Mouse (Mus musculus) intestine, embryonic 16.5 days (tissue): ENCODE results near the gene Samm50. TPM values are rescaled to one million over a fixed set of nuclear protein-coding genes. Genes with fewer than 3 reads are reported as not detected.
A peak's percentile ranks its signal among the peaks of the same experiment; 100 is the strongest.

Experiments
- ATAC-seq: fragments of 200-750 bp; cut with Nextera tagmentation; 2 replicates; pipeline ENCODE4 v1.8.0; 2017; ENCODE audit warnings: moderate TSS enrichment, moderate library complexity
- H3K27ac ChIP-seq: fragments of 300-500 bp; sonication (generic); 2 replicates; pipeline ENCODE4 v1.5.1; 2014; ENCODE audit warnings: mild to moderate bottlenecking, low read length
- H3K27me3 ChIP-seq: fragments of 300-500 bp; sonication (generic); replicated peaks from 2 replicates; pipeline ENCODE4 v1.6.1; 2014; ENCODE audit warnings: low read length, control low read depth, mixed read lengths; ENCODE audit not compliant: control insufficient read depth, insufficient read depth
- H3K36me3 ChIP-seq: fragments of 300-500 bp; sonication (generic); 2 replicates; pipeline ENCODE4 v1.6.1; 2014; ENCODE audit warnings: low read length, control low read depth; ENCODE audit not compliant: control insufficient read depth, insufficient read depth
- H3K4me1 ChIP-seq: fragments of 300-500 bp; sonication (generic); 2 replicates; pipeline ENCODE4 v1.6.1; 2014; ENCODE audit warnings: low read length, control low read depth, mixed read lengths; ENCODE audit not compliant: control insufficient read depth, insufficient read depth
- H3K4me2 ChIP-seq: fragments of 300-500 bp; sonication (generic); 2 replicates; pipeline ENCODE4 v1.6.1; 2014; ENCODE audit warnings: low read depth, low read length, control low read depth
- H3K4me3 ChIP-seq: fragments of 300-500 bp; sonication (generic); 2 replicates; pipeline ENCODE4 v1.5.1; 2014; ENCODE audit warnings: mild to moderate bottlenecking, low read length
- H3K9ac ChIP-seq: fragments of 300-500 bp; sonication (generic); 2 replicates; pipeline ENCODE4 v1.6.1; 2014; ENCODE audit warnings: low read depth, low read length
- H3K9me3 ChIP-seq: fragments of 300-500 bp; sonication (generic); 2 replicates; pipeline ENCODE4 v1.6.1; 2016; ENCODE audit warnings: low read length, control low read depth; ENCODE audit not compliant: control insufficient read depth
- WGBS: fragments of 180-500 bp; shearing (Covaris S2); extraction: QIAGEN DNeasy Blood & Tissue Kit; methylation state at CpG from one replicate; pipeline ENCODE4 v1.1.7; 2014; 5-methylcytosine and 5-hydroxymethylcytosine counted together
- polyA plus RNA-seq: library from polyadenylated mRNA; unstranded; fragments of >200 nt; fragmentation: Nextera tagmentation; extraction: Ambion mirVana; gene quantifications from 2 replicates; pipeline ENCODE4 v1.2.1, GENCODE M21; 2015

Gene Samm50
- polyA plus RNA-seq, 1 experiment from 2014 or later: 165 TPM

DNA sequence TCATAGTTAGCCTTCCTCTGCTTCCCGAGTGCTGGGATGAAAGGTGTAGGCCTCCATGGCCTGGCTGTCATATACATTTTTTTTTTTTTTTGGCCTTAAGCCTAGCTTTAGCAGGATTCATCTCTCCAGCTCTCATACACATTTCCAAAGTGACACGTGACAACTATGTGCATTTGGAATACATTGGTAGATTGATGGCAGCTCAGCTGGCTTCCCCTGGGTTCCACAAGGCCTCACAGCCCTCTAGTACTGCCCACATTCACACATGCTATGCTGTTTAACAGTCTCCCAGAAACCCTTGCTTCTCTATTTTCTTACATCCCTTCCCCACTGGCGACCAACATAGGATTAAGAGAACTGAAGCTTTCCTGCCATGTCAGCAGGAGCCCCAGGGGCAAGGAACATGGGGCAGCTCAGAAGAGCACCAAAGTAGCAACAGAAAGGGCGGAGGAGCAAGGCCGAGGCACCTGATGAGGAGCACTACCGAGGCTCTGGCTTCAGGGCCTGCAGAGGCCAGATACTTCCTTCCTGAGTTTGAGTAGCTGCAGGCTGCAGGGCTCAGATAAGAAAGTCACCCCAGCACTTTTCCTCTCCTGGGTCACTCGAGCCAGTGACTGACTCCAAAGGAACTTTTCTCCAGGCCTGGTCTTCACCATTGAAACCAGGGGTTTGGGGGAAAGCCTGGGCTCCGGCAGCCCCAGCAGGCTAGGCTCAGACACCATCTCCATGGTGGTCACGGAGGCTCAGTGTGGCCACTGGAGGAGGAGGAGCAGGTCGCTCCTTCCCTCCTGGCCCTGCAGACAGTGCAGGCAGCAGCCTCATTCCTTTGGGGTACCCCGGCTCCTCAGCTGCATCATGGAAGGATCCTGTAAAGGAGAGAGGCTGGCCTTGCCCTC, 17.7 kb downstream of the Samm50 start:
- 85% methylated on average over 11 of the region's 11 CpGs for WGBS

DNA sequence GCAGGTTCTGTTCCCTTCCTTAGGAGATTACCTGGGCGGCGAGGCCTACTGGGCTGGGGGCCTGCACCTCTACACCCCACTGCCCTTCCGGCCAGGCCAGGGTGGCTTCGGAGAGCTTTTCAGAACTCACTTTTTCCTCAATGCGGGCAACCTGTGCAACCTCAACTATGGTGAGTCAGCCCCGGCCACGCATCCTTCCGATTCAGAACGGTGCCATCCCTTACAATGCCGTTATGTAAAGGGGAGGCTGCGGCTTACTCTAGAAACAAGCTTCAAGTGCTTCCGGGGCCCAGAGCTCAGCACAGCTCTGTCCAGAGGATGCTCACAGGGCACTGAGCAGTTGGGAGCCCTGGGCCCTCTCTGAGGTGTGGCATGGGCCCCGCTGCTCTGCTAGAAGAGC, 18.4 kb downstream of the Samm50 start:
- Histone ChIP-seq H3K9me3 (no peaks in the 10 kb centered on the region), H3K9ac (no peak overlapping the region), H3K36me3 (peaks cover 21% of the 10 kb centered on the region), H3K4me3 (no peak overlapping the region), H3K4me2 (no peak overlapping the region), H3K4me1 (0 out of 2 replicates have a peak, but pooled peaks cover 5% of the 10 kb centered on the region), H3K27ac (no peak overlapping the region), H3K27me3 (no peaks in the 10 kb centered on the region)
- ATAC-seq: no peak
- 92% methylated on average over 13 of the region's 13 CpGs for WGBS

More for the DNA sequence above, 17.7 kb downstream of the Samm50 start:
- ATAC-seq: peak; percentile 36
- Histone ChIP-seq H3K27me3 (no peaks in the 10 kb centered on the region), H3K4me1 (0 out of 2 replicates have a peak, but pooled peaks cover 2% of the 10 kb centered on the region), H3K27ac (no peak overlapping the region), H3K4me2 (no peak overlapping the region), H3K4me3 (no peak overlapping the region), H3K9me3 (no peaks in the 10 kb centered on the region), H3K9ac (no peak overlapping the region), H3K36me3 (peaks cover 24% of the 10 kb centered on the region)

DNA sequence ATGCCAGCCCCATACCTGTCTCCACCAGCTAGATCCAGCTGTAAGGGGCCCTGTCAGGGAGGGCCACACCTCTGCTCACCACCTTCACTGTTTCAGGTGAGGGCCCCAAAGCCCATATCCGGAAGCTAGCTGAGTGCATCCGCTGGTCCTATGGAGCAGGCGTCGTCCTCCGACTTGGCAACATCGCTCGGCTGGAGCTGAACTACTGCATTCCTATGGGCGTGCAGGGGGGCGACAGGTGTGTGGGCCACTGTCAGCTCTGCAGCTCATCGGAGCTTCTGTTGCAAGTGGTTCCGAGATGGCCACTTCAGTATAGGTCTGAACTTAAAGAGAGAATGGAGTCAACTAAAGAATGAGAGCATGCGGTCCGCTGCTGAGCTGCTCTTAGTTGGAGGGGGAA, 18.9 kb downstream of the Samm50 start:
- Histone ChIP-seq H3K4me2 (no peak overlapping the region), H3K9me3 (no peaks in the 10 kb centered on the region), H3K4me1 (0 out of 2 replicates have a peak, but pooled peaks cover 8% of the 10 kb centered on the region), H3K9ac (no peak overlapping the region), H3K36me3 (peaks cover 21% of the 10 kb centered on the region), H3K4me3 (no peak overlapping the region), H3K27ac (no peak overlapping the region), H3K27me3 (no peaks in the 10 kb centered on the region)
- no peak for ATAC-seq
- 91% methylated on average over 13 of the region's 13 CpGs for WGBS

DNA sequence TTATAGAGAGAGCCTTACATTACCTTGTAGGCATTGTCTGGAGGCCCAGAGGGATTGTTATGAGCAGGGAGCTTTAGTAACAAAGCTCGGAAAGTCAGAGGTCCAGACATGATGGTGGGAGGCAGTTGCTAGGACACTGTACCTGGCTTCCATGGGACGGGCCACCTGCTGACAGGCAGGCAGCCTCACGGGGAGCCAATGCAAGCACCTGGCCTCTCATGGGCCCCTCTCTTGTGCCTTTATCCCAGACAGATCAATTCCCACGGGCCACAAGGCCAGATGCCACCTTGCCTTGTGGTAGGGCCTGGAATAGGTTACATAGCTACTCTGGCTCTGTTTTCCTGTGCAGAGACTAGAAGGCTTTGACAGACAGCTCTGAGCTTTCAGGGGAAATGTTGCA, 19.5 kb downstream of the Samm50 start:
- H3K4me1 ChIP-seq: peaks cover 14% of the 10 kb centered on the region; the same call in 1 of the 2 replicates
- WGBS: 68% methylated on average over 4 of the region's 4 CpGs
- peaks cover 21% of the 10 kb centered on the region for H3K36me3 ChIP-seq
- no peak overlapping the region for H3K27ac ChIP-seq
- no peaks in the 10 kb centered on the region for H3K27me3 ChIP-seq
- no peak overlapping the region for H3K4me2 ChIP-seq
- no peaks in the 10 kb centered on the region for H3K9me3 ChIP-seq
- H3K9ac ChIP-seq: no peak overlapping the region
- H3K4me3 ChIP-seq: no peak overlapping the region
- ATAC-seq: peak; percentile 23; the same call in 1 of the 2 replicates

DNA sequence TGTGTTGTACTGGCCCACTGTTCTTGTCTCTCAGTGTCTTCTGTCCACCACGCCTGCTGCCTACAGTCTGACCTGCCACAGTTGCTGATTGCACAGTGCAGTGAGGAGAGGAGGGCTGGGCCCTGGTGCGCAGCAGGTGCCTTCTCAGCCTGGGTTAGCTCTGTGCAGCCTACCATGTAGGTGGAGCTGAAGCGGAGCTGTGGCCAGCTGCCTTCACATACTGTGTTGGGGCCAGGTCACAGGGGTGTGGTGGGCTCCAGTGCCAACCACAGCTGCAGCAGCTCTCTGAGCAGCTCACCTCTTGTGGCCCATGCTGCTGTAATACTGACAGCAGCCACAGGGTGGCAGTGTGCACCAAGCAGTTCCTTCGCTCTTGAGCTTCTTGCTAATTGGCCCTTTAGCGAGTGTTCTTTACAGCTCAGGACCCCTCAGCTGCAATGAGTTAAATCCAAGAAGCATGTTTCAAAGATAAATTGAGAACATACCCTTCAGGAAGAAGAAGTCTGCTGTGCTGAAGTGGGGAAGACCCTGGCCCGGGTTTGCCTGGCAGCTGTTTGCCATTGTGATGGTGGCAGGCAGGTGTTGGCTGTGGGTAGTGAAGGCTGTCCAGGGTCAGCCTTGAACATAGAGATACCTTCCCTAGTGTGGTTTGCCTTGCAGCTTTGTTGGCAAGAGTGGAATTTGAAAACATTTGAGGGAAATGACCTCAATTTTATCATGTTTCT, 20.2 kb downstream of the Samm50 start:
- peaks cover 21% of the 10 kb centered on the region for H3K36me3 ChIP-seq
- no peak overlapping the region for H3K4me2 ChIP-seq
- H3K9me3 ChIP-seq: no peaks in the 10 kb centered on the region
- H3K27me3 ChIP-seq: no peaks in the 10 kb centered on the region
- no peak overlapping the region for H3K9ac ChIP-seq
- H3K27ac ChIP-seq: peak overlapping the region; percentile 14; the same call in 1 of the 2 replicates
- WGBS: 48% methylated on average over 6 of the region's 6 CpGs
- H3K4me1 ChIP-seq: peaks cover 18% of the 10 kb centered on the region; the same call in 1 of the 2 replicates
- no peak overlapping the region for H3K4me3 ChIP-seq
- peak; percentile 46 for ATAC-seq

DNA sequence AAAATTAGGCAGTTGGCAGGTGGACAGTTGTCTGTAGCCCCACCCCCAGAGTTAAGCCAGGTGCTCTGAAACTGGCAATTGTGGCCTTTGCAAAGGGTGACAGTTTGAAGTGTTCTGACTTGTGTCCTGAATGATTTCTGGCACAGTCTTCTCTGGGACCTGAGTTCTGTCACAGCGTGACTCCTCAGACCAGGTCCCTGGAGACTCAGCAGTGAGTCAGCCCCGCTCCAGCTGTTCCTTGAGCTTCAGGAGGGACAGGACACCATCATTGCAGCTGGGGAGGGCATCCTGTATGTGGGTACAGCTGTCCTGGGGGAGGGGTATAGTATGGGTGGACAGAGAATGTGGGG, 20.7 kb downstream of the Samm50 start:
- H3K4me1 ChIP-seq: peaks cover 18% of the 10 kb centered on the region; the same call in 1 of the 2 replicates
- ATAC-seq: no peak
- H3K4me2 ChIP-seq: no peak overlapping the region
- no peak overlapping the region for H3K9ac ChIP-seq
- WGBS: 86% methylated on average over 2 of the region's 2 CpGs
- no peaks in the 10 kb centered on the region for H3K9me3 ChIP-seq
- no peak overlapping the region for H3K4me3 ChIP-seq
- peaks cover 20% of the 10 kb centered on the region for H3K36me3 ChIP-seq
- no peak overlapping the region for H3K27ac ChIP-seq
- no peaks in the 10 kb centered on the region for H3K27me3 ChIP-seq

DNA sequence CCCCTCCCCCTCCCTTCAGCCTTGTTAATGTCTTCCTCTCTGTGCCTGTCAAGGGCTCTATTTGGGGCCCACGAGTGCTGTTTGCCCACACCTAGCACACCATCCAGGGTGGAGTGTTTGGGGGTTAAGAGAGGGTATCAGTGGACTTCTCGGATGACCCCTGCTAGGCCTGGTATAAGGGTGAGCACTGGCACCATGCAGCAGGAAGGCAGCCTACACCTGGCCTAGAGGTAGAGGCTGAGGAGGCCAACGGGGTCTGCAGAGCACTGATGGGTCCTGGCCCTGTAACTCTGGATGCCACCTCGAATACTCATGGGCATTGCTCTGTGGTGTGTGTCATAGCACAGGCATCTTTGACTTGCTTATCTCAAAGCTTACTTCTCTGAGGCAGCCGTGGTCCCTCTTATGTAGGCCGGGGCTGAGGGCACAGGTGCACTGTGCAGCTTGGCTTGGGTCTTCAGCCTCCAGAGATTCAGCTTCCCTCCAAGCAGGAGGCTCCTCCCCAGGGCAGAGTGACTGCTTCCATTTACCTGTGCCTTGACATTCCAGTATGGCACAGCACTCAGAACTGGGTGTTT, 21.2 kb downstream of the Samm50 start:
- Histone ChIP-seq H3K27me3 (no peaks in the 10 kb centered on the region), H3K9me3 (no peaks in the 10 kb centered on the region), H3K4me1 (peaks cover 20% of the 10 kb centered on the region), H3K27ac (no peak overlapping the region), H3K9ac (no peak overlapping the region), H3K4me3 (no peak overlapping the region), H3K4me2 (no peak overlapping the region), H3K36me3 (peaks cover 17% of the 10 kb centered on the region)
- 86% methylated on average over 6 of the region's 6 CpGs for WGBS
- no peak for ATAC-seq

DNA sequence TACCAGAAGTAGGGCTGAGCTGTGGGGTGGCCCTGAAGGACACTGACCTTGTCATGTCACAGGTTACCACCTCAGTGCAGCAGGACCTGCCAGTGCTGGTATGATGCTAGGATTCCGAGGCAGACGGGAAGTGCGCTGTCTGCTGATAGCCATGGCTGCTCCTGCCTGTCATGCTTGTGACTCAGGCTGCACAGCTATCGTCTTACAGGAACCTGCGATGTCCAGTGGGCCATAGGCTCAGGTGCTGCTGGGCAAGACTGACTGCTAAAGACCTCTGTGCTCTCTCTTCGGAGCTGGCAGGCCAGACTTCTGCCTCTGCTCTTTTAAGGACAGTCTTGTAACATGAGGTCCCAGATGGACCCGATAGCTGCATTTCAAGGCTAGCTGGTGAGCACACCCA, 22.4 kb downstream of the Samm50 start:
- Histone ChIP-seq H3K36me3 (peaks cover 12% of the 10 kb centered on the region), H3K27ac (no peak overlapping the region)
- 84% methylated on average over 7 of the region's 7 CpGs for WGBS

DNA sequence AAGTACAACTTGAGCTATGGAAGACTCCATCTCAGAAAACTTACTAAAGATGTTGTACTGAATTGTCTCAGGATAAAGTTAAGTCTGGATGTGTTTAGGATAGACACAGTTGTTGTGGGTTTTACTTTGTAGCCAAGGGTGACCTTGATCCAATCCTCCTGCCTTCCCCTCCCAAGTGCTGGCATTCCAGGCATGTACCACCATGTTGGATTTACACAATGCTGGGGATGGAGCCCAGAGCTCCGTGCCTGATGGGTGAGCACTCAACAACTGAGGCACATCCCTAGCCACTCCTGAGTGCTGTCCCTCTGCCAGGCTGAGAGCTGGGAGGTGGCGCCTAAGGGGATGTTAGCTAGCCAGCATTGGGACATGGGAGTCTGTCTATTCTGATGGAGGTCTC, 23.2 kb downstream of the Samm50 start:
- no peak overlapping the region for H3K4me3 ChIP-seq
- H3K27ac ChIP-seq: no peak overlapping the region
- peaks cover 12% of the 10 kb centered on the region for H3K36me3 ChIP-seq
- ATAC-seq: no peak
- no peak overlapping the region for H3K4me2 ChIP-seq
- no peaks in the 10 kb centered on the region for H3K9me3 ChIP-seq
- no peaks in the 10 kb centered on the region for H3K27me3 ChIP-seq
- H3K4me1 ChIP-seq: peaks cover 31% of the 10 kb centered on the region
- 68% methylated on average over 2 of the region's 2 CpGs for WGBS
- no peak overlapping the region for H3K9ac ChIP-seq

More for the DNA sequence above, 22.4 kb downstream of the Samm50 start:
- no peak overlapping the region for H3K4me2 ChIP-seq
- H3K27me3 ChIP-seq: no peaks in the 10 kb centered on the region
- ATAC-seq: no peak
- H3K4me3 ChIP-seq: no peak overlapping the region
- H3K9me3 ChIP-seq: no peaks in the 10 kb centered on the region
- H3K9ac ChIP-seq: no peak overlapping the region
- H3K4me1 ChIP-seq: peaks cover 31% of the 10 kb centered on the region
